Mouse (Mus musculus) 3T3-L1 (cell line): ENCODE results near the gene Frmd5.

Experiments used
- DNase-seq: peaks from one replicate; pipeline ENCODE4 v3.0.0-alpha.2; 2015; ENCODE audit warnings: low read depth, low spot score

Frmd5 gene

GRCm38 (mm10) chr2:121621262-121622163 lies 185.4 kb downstream of the Frmd5 start:
- DNase-seq = peak; percentile 92

DNA sequence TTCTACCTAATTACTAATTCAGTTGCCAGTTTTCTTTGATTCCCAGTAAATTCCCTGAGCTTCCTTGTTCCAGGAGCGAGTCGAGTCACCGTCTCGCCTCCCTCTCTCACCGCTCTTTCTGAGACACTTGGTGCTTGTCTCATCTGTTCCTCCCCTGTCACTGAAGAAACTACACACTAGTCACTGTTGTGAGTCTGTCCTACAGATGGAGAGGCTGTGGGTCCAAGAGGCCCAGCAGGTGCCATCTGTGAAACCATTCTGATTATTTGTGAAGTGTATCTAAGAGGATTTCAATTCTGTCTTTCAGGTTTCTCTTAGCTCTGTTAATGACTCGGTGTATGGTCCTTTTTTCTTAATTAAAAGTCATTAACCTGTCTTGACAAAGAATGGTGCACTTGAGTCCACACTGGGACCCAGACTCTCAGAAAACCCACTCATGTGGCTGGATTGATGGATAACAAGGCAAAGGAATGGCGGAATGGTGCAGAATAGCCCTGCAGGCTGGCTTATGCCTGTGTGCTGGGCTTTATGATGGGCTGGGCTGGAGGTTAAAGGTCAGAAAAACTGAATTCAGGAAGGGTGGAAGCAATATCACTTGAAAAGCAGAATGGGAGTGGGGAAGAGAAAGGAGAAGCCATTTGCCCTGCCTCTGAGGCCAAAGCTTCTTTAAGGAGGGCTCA lies 186.2 kb downstream of the Frmd5 start:
- DNase-seq = no peak

DNA sequence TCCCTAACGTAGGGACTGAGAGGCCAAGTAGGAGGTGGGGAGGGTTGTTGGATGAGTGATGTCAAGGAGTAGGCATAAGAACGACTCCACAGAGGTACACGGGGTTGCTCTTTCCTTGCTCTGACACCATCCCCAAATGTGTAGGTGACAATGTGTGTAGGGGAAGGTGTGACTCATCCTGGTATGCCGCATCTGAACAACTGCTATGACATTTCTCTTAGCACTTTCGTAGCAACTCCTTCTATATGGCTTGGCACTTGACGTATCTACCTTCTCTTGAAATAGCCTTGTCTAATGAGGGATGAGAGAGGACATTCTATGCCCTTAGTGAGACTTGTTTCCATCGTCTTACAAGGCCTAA lies 191.7 kb downstream of the Frmd5 start:
- DNase-seq = no peak

GRCm38 (mm10) chr2:121614483-121615198 lies 192.2 kb downstream of the Frmd5 start:
- no peak for DNase-seq

GRCm38 (mm10) chr2:121612112-121612511 lies 194.8 kb downstream of the Frmd5 start:
- no peak for DNase-seq

DNA sequence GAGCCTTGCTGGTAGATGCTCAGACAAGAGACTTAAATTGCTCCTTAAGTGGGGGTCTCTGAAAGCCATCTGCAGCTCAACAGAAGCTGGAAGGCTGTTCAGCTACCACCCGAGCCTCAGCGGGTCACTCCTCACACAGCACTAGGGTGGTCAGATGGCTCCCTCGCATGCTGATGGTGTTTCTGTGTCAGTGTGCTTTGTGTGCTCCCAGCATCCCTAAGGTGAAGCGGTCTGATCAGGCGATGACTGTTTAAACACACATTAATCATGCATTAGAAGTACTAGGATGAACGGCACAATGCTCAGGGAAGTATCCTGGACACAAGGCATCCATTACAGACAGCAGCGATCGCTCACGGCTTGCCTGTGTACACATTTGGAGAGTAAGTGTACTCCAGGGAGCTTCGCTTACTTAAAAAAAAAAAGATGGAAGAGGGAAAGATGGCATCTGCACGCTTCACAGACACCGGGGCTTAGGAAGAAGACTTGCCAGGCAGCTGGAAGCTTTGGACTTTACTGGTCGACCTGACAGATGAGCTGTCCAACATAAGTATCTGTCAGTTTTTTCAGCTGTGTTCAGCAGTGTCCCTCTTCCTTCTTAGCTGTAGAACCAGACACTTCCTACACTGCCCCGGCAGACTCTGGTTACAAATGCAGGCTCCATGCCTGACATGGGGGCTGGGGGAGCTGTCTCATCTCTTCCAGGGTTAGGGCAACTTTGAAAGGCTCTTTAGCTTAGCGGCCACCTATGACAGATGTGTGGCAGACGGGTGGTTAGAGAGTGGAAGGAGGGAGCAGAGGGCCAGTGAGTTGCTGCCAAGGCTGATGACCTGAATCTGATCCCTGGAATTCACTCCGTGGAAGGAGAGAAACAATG lies 196.6 kb downstream of the Frmd5 start:
- peak; percentile 34 for DNase-seq

GRCm38 (mm10) chr2:121609141-121609724 lies 197.7 kb downstream of the Frmd5 start:
- no peak for DNase-seq

DNA sequence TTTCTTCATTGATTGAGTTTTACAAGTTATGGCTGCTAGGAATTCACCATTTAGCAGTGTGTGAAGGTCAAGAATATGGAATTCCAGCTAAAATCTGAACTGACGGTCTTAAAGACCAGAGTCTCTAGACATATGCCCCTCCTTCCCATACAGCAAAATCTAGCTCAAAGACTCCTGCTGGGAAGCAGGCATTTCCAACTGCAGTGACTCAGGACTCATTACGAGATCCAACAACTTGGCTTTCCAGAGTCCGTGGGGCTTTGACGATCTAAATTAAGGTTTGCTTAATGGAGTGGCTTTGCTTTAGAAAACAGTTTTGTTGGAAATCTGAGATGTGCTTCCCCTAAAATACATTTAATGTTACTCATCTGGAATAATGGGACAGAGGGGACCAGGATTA lies 204.5 kb downstream of the Frmd5 start:
- DNase-seq = peak; percentile 48

GRCm38 (mm10) chr2:121601543-121601942 lies 205.3 kb downstream of the Frmd5 start:
- DNase-seq = no peak

GRCm38 (mm10) chr2:121600736-121601135 lies 206.2 kb downstream of the Frmd5 start:
- DNase-seq = peak; percentile 90

- DNase-seq = no peak
Measured at GRCm38 (mm10) chr2:121598249-121598648, 208.6 kb downstream of the Frmd5 start.

GRCm38 (mm10) chr2:121596621-121597020 lies 210.3 kb downstream of the Frmd5 start:
- DNase-seq = no peak

GRCm38 (mm10) chr2:121594660-121595291 lies 212.1 kb downstream of the Frmd5 start:
- DNase-seq = peak; percentile 64

GRCm38 (mm10) chr2:121594131-121594530 lies 212.8 kb downstream of the Frmd5 start:
- DNase-seq = no peak

- DNase-seq = peak; percentile 40
Measured at GRCm38 (mm10) chr2:121588309-121588694, 218.6 kb downstream of the Frmd5 start.

GRCm38 (mm10) chr2:121587523-121588308 lies 219.2 kb downstream of the Frmd5 start:
- DNase-seq = no peak

DNA sequence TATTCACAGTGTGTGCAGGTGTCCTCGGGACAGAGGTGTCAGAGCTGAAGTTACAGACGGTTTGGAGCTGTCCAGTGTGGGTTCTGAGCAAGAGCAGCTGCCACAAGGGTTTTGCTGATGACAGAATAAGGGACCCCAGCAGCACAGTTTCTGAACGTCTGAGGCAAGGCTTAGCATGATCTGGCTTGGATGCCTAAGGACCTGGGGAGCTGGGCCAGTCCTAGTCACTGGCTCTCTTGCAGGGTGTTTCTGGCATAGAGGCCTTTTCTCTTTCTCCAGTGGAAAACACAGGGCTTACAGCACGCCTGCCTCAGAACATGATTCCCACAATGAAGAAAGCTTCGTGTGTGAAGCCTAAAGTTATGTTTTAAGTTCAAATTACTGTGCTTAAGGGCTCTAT lies 222.2 kb downstream of the Frmd5 start:
- no peak for DNase-seq

- DNase-seq = no peak
Measured at GRCm38 (mm10) chr2:121583468-121584116, 223.3 kb downstream of the Frmd5 start.

- no peak for DNase-seq
Measured at GRCm38 (mm10) chr2:121582809-121583376, 224.0 kb downstream of the Frmd5 start.
